Mouse (Mus musculus) right cerebral cortex, postnatal 36 days (tissue): ENCODE measurements at regions not wholly inside any gene's neighbourhood (a gene's known extent, or its start where the extent isn't known, plus 50 kb on each side); places are given as distances from the start of the nearest gene placed in this dataset.

ENCODE experiments used
- DNase-seq, 2 experiments: peaks; one replicate each; pipeline ENCODE4 v3.0.0; 2022; ENCODE audit warnings: low spot score in 2 of 2, mixed read lengths in 1 of 2

GRCm38 (mm10) chr15:96944741-96945140 lies 111.0 kb downstream of the Slc38a4 start:
- DNase-seq, result no peak

GRCm38 (mm10) chr15:96942651-96943050 lies 113.1 kb downstream of the Slc38a4 start:
- no peak for DNase-seq

GRCm38 (mm10) chr15:96938406-96938805 lies 117.3 kb downstream of the Slc38a4 start:
- DNase-seq, result no peak

GRCm38 (mm10) chr15:96937623-96938022 lies 118.1 kb downstream of the Slc38a4 start:
- no peak for DNase-seq

GRCm38 (mm10) chr15:96936705-96937346 lies 118.9 kb downstream of the Slc38a4 start:
- peak; percentile 74 to 77 for DNase-seq

GRCm38 (mm10) chr15:96936216-96936615 lies 119.5 kb downstream of the Slc38a4 start:
- DNase-seq, result no peak

- DNase-seq, result peak; percentile 40 to 67
Observed at GRCm38 (mm10) chr15:96933451-96933850, 122.3 kb downstream of the Slc38a4 start.

- no peak for DNase-seq
Observed at GRCm38 (mm10) chr15:96930531-96930930, 125.2 kb downstream of the Slc38a4 start.

GRCm38 (mm10) chr15:96929788-96930187 lies 126.0 kb downstream of the Slc38a4 start:
- DNase-seq, result no peak

- DNase-seq, result no peak
Observed at GRCm38 (mm10) chr15:96928692-96929091, 127.1 kb downstream of the Slc38a4 start.

- no peak for DNase-seq
Observed at GRCm38 (mm10) chr15:96927674-96928073, 128.1 kb downstream of the Slc38a4 start.

GRCm38 (mm10) chr15:96926660-96927059 lies 129.1 kb downstream of the Slc38a4 start:
- DNase-seq, result no peak

- no peak for DNase-seq
Observed at GRCm38 (mm10) chr15:96916586-96916985, 139.2 kb downstream of the Slc38a4 start.

- no peak for DNase-seq
Observed at GRCm38 (mm10) chr15:96915544-96915943, 140.2 kb downstream of the Slc38a4 start.

- no peak for DNase-seq
Observed at GRCm38 (mm10) chr15:96914988-96915387, 140.8 kb downstream of the Slc38a4 start.

GRCm38 (mm10) chr15:96905520-96905919 lies 150.2 kb downstream of the Slc38a4 start:
- no peak for DNase-seq

GRCm38 (mm10) chr15:96903461-96903860 lies 152.3 kb downstream of the Slc38a4 start:
- DNase-seq, result no peak

- no peak for DNase-seq
Observed at GRCm38 (mm10) chr15:96902781-96903180, 153.0 kb downstream of the Slc38a4 start.

- no peak for DNase-seq
Observed at GRCm38 (mm10) chr15:96901616-96902015, 154.1 kb downstream of the Slc38a4 start.

GRCm38 (mm10) chr15:96898285-96898684 lies 157.5 kb downstream of the Slc38a4 start:
- DNase-seq, result no peak

- no peak for DNase-seq
Observed at GRCm38 (mm10) chr15:96884901-96885300, 170.9 kb downstream of the Slc38a4 start.

- DNase-seq, result no peak
Observed at GRCm38 (mm10) chr15:96883754-96884153, 172.0 kb downstream of the Slc38a4 start.

- no peak for DNase-seq
Observed at GRCm38 (mm10) chr15:96882211-96882610, 173.5 kb downstream of the Slc38a4 start.
